Mouse (Mus musculus) gastrocnemius, adult 8-10 months (tissue): Measurements from ENCODE around the gene Uspl1. TPM values are rescaled to one million over a fixed set of nuclear protein-coding genes. Genes with fewer than 3 reads are reported as not detected.
"Not testable (repeated sequence)": the region's sequence is repeated elsewhere in the genome, so short reads cannot be mapped to it uniquely, and the experiment has no call there.

Experiments used
- DNase-seq, 2 experiments: peaks; one replicate each; pipeline ENCODE4 v3.0.0; 2022; ENCODE audit warnings: low spot score in 2 of 2
- total RNA-seq, 4 experiments: library from RNA; stranded (reverse); gene quantifications; 2 replicates each; pipeline ENCODE4 v1.2.4; 2022

Uspl1 gene
- 10 to 100 TPM; 29.8 to 41.7 (median 32.2) TPM for total RNA-seq

DNA sequence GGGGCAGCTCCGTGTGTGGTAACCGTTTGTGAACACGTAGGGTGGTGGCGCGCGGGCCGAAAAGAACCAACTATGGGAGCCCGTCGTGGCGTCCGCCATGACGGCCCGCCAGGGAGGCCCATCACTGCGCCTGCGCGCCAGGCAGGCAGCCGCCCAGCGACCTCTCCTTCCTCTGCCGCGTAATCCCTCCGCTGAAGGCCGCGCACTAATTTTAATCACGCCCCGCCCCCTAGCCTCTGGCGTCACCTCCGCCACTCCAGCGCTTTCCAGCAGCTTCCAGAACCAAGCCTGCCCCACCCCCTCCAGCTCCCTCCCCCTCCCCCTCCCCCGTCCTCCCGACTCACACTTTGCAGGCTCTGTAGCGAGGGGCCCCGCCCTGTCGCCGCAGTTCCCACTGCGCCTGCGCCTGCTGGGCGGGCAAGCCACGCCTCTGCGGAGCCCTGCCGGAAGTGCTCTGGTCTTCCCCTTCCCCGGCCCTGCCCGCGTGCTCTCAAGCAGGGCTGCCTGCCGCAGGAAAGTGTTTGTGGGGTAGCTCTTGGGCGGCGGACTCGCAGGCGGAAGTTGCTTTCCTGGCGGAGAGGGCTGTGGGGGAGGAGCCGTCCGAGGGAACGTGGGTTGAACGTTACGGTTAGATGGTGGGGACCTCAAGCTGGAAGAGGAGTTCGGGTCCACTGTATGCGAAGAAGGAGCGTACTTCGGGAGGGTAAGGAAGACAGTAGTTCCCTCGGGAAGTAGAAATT is at the start of gene Uspl1, which contains the start of gene Hmgb1:
TSS of gene Uspl1 (plus strand) at position 247 of the 740 bp plus-strand sequence.
TSS of gene Hmgb1 (minus strand) at position 386 of the 740 bp plus-strand sequence.
- peak; percentile 98 for DNase-seq

DNA sequence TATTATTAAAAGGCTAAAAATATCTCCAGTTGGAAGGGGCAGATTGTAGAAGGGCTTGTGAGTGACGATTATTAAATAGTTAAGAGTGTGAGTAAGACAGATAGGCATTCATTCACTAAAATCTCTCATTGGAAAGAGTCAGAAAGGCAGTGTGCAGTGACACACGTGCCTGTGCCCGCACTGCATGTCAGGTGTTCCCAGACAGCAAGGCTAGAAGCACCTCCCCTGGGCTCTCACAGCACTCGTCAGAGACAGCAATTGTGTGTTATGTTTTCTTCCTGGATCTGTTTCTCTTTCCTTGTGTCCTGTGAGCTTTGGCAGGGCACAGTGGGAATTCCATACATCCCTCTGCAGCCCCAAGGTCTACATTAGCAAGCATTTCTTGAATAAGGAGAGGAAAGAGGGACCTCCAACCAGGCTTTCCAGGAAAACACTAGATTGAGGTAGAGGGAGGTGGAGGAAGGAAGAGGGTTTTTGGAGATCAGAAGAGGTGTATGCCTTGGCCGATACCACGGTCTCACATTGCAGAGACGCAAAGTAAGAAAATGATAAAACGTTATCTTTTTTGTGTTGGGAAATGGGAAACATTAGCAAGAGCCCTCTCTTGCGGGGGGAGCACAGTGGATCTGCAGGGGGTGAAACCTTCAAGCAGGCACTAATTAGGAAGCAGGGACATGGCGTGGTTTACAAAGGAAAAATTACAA is 49.2 kb upstream of the Uspl1 start:
- no peak for DNase-seq

DNA sequence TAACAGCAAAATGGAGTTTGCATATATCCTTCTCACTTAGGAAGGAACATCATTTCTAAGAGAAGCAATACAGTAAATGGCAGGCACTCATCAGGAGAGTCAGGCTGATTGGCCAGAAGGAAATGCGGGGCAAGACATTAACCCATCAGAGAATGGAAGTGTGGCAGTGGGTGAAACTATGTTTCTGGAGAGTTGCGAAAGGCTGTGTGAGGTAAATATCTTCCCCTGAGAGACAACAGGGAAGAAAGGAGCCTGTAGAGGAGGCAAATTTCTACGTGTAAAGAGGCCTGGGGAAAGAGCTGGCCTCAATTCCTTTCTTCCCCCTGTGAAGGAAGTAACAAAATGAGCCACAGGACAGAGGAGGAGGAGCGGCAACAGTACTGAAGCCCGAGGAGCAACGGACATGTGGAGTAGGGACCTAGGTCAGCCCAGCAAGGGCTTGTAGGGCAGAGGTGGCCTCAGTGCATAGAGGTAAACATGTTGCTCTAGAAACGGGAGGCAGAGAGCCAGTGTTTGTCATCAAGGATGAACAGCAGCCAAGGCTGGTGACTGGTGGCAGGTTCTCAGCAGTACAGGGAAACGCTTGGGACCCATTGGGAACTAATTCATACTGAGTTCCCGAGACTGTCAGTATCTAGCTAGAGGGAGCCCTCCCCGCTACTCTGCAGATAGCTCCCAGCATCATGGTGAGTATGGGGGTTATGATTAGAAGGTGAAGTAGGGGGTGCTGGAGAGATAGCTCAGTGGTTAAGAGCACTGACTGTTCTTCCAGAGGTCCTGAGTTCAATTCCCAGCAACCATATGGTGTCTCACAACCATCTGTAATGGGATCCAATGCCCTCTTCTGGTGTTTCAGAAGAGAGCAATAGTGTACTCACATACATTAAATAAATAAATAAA is 48.4 kb upstream of the Uspl1 start:
- no peak for DNase-seq

DNA sequence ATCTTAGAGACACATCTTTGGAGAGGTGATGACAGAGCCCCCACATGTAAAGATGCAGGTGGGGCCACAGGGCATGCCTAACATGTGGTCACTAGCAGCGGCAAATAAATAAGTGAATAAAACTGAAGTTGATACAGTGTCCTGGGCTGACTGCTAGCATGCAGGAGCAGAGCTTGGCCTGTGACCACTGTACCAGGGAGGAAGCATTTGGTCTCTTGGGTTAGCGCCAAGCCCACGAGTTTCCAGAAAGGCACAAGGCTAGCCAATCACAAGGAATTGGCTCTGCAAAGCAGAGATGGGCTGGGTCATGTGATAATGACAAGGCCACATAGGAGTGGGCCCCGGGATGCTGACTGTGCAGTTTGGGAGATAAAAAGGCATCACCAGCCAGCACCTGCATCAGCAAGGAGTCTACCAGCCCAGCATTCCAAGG is 47.2 kb upstream of the Uspl1 start:
- no peak for DNase-seq

DNA sequence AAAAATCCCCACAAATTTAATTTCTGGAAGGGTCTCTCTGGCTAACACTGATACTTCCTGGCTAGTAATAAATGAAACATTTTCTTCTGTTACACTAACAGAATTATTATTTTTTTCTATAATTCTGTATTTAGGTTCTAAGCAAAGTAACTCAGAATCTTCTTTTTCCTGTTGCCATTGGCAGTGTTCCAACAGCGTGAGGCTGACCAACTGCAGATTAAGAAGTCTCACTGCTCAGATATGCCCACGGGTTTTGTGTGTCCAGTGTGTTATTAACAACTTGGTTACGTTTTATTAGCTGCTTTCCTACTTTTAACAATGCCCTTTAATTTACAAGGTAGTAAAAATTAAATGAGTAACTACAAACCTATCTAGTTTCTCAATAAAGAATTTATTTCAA is 46.7 kb upstream of the Uspl1 start:
- no peak for DNase-seq

DNA sequence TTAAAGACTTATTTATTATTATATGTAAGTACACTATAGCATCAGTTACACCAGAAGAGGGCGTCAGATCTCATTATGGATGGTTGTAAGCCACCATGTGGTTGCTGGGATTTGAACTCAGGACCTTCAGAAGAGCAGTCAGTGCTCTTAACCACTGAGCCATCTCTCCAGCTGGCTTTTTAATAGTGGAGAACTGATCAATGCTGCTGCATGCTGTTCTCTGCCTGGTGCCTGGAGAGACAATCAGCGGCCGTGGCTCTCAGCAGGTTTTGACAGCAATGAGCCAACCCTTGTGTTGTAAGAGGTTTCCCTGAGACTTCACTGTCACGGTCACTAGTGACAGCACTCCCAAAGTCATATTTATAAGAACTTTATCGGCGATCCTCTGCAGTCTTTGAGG is 46.1 kb upstream of the Uspl1 start:
- DNase-seq, result not testable (repeated sequence)

DNA sequence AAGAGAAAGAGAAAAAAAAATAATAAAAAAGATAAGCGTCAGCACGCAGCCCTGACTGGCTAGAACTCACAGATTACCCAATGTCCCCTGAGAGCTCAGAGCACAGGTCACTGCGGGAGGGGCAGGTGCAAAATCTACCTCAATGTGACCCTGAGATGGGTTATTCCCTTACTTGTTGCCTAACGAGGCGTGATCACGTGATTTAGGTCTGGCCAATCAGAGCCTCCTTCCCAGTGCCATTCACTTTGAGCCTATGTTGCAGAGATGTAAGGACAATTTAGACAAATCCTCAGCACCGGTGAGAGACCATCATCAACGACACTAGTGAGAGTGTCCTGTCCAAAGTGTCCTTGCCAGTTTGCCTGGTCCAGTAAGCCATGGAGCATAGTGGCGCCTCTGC is 43.8 kb upstream of the Uspl1 start:
- DNase-seq, result no peak

DNA sequence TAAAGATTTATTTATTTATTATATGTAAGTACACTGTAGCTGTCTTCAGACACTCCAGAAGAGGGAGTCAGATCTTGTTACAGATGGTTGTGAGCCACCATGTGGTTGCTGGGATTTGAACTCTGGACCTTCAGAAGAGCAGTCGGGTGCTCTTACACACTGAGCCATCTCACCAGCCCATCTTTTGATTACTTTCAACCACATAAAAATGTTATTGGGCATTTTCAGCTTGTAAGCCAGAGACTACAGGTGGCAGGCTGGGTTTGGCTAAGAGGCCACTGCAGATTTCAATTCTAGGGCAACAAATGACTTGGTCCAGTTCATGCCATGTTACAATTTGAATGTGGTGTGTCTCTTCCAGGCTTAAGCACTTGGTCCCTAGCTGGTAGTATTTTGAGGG is 43.0 kb upstream of the Uspl1 start:
- not testable (repeated sequence) for DNase-seq

DNA sequence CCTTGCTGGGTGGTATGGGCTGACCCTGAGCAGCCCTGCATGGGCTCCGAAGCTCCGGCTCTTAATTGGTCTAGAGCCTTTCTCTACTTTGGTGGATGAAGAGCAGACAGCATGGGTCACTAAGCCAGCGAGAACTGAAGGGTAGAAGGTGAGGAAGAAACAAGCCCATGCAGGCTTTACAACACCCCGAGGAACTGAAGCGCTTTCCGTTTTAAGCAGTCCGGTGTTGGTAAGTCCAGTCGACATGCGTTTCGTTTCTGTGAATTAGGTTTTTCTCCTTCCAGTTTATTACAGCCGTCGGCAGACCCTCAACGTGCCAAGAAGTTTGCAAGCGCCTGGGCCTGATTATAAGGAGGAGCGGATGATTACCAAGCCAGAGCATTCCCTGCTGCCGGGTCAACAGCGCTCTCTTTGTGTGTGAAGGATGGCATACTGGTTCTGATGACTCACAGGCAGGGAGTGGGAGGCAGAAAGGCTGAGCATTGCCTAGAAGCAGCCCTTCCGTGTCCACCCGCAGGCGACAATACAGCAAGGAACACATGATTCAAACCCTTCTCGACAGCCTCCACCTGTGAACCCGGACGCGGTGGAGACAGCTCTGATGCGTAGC is 40.3 kb upstream of the Uspl1 start:
- DNase-seq, result no peak

DNA sequence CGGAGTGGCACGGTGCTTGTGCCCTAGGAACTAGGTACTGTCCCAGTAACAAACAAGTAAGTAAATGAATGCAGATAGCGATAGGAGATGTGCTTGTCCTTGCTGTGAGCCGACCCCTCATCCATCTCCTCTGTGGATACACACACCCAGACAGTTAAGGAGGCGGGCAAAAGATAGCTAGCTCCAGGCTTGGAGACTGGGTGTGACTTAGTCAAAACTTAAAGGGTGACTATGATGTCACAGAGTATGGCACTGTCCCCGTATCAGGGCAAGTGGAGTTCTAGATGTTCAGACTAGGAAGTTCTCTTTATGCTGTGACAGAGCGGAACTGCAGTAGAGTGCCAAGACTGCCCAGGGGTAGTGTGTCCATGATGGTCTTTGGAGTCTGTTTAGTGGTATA is 37.5 kb upstream of the Uspl1 start:
- no peak for DNase-seq

DNA sequence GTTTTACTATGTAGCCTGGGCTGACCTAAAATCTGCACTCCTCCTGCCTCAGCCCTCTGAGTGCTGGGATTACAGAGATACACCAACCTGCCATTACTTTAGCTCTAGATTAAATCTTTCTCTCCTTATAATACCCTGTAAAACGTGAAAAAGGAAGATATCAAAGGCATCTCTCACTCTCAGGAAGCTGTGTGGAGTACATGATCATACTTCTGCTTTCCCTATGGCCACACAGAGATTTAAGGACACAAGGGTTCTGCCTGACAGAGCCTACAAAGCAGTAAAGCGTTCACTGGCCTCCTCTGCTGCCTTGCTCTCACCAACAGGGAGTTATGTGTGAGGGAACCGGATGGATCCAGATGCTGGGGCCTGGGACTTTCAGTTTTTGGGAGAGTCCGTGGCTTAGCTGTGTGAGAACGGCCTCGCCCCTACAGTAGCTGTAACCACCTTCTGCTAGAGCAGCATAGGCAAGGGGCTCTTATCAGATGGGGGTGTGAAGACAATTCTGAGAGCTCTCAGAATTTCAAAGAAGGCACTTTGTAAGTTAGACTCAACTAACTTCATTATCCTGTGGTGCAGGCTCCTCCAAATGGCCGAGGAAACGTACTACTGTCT is 36.7 kb upstream of the Uspl1 start:
- DNase-seq, result no peak

DNA sequence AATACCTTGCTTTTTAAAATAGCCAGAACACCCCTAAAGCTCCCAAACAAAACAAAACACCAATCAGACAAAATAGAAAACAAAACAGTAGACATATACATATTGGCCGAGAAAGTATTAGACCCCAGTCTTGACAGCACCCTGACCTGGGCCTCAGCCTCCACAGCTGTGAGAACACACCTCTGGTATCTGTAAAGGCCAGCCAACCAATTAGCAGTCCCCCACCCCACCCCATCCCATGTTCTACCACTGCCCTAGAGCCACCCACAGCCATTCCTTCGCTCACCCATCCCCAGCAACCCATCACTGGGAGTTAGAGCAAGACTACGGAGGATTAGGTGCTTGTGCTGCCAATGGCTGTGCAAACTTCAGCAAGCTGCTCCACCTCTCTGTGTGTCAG is 33.3 kb upstream of the Uspl1 start:
- DNase-seq, result no peak

DNA sequence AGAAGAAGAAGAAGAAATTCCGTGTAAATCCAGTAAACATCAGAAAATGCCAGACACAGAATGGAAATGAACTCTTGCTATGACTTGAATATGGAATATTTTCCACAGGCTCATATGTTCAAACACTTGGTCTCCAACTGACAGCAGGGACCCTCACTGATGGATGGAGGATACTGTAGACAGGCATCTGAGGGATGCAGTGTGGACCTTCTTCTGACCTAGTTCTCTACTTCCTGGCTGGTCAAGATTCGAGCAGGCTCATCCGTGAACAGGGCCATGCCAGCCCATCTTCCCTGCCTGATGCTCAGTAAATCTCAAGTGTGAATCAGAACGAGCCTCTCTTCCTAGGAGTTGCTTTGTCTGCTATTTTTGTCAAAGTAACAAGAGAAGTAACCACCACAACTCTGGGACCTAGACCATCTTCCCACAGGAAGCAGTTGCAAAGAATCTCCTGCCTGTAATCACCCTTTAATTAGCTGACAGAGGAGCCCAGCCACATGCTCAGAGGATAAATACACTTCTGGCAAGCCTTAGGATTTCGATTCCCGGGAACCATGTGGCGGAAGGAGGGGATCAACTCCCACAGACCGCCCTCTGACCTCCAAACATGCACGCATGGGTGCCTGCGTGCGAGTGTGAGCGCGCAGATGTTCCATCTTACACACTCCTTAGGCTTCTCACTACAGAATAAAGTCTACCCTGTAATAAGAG is 31.9 kb upstream of the Uspl1 start:
- DNase-seq, result peak in 1 of 2 experiments; percentile 10

DNA sequence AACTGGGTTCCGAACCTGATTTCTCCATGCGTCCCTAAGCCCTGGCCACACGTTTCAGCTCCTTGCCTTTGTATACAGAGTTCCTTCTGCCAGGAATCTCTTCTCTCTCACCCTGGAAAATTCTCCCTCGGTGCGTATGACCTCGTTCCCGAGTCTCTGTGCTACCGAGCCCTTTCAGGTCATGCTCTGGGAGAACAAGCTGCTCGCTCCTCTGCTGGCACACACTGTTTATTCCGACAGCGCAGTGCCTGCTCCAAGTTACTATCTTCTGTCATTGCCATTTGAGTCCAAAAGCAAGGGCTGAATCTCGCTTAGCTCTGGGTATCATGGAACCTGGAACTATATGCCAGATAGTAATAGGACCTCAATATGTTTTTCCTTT is 31.4 kb upstream of the Uspl1 start:
- DNase-seq, result peak; percentile 15 to 18

DNA sequence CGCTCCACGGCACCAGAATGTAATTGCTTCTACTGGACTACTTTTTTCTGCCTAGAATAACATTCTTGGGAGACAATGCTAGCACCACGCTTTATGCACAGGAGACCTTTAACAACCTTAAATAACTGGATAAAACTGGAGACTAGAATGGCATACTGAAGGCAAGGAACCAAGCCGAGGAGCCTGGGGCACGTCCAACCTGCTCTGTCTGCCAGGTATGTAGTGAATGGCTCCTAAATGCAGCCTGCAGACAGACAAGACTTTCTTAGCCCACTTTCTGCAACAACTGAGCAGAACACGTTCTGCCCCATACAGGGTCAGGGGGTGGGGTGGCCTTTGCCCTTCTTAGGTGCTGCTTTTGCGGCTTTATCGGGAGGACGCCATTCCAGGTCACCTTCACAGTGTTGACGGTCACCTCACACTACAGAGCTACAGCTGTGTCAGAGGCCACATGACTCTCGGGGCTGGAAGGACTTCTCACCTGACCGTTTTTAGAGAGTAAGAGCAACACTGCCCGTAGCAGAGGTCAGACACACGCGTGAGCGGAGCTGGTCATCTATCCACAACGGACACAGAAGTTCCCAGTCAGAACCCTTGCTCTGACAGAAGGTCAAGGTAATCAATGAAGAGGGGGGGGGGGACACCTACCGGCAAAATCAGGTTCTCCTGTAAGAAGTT is 27.1 kb upstream of the Uspl1 start:
- no peak for DNase-seq

DNA sequence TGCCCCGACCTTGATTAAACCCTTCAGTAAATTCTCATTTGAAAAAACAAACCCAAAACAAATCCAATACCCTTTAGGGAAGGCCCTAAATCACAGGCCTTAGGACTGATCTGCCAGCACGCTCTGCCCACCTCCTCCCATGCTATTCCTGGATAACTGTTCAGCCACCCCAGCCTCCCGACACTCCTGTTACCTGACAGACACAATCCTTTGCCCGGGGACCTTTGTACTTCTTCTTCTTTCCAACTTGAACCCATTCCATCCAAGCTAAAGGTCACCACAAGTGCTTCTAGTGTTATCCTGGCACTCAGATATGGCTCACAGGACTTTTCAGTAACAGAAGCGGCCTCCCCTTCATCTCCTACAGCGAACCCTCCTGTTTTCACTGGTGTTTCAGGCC is 25.1 kb upstream of the Uspl1 start:
- DNase-seq, result no peak

DNA sequence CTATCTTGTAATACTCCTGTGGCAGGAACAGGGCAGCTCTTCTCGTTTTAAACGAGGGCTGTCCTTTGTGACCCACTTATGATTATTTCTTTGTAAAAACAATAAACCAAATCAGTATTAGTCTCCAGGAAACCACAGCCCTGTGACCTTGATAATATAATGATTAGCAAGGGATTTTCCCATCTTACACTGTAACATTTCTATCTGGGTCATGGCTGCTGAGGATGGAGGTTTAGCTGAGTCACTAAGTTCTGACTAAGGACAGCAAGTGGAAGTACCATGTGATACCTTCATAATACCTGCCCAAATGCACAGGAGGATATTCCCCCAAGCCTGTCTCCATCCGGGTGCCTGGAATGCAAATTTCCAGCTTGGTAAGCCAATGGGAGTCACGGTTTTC is 23.7 kb upstream of the Uspl1 start:
- no peak for DNase-seq

DNA sequence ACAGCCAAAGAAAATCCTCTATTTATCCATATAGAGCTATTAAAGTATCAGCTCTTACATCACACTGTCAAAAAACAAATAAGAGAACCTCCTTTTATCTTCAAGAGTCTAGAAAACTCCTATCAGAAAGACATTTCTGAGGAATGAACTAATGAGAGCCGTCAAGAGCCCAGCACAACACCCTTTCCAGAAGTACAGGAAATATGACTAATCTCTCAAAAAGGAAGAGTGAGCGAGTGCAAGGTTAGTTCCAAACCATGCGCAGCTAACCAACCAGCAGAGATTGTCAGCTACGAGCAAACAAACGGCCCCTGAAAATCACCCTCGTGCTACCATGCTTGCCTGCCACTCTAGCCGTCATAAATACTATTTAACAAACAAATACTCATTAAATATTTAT is 21.3 kb upstream of the Uspl1 start:
- no peak for DNase-seq

DNA sequence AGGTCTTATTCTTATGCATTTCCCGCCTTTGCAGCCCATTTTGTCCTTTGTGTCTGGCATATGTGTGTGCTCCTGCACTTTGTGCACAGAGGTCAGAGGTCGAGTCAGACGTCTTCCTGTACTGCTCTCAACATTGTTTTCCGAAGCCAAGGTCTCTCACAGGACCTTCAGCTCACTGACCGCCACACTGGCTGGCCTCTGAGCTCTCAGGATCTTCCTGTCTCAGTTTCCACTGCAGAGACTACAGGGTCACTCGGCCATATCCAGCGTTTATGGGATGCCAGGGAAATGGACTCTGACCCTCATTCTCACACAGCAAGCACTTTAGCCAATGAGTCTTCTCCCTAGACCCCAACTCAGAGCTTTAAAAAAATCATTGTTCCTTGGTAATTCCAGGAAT is 19.3 kb upstream of the Uspl1 start:
- no peak for DNase-seq

DNA sequence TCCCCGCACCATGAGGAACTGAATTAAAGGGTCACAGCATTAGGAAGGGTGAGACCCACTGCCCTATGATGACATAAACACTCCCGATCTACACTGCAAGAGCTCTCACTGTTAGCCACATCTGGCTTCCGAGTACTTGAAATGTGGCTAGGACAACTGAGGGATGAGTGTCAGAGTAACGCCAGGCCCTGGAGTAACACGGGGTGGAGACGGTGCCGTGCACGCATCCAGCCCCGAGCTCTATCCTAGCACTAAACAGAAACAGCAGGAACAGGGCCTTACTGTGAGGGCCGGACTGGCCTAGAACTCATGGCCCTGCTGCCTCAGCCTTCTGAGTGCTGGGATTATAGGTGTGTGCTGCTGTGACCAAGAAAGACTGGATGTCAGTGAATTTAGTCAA is 18.1 kb upstream of the Uspl1 start:
- DNase-seq, result no peak
